Mouse (Mus musculus) retina, postnatal 1 day (tissue): ENCODE measurements around the gene Mllt10.

Experiments used
- DNase-seq: peaks from one replicate; pipeline ENCODE4 v3.0.0-alpha.2; 2012

Gene Mllt10

DNA sequence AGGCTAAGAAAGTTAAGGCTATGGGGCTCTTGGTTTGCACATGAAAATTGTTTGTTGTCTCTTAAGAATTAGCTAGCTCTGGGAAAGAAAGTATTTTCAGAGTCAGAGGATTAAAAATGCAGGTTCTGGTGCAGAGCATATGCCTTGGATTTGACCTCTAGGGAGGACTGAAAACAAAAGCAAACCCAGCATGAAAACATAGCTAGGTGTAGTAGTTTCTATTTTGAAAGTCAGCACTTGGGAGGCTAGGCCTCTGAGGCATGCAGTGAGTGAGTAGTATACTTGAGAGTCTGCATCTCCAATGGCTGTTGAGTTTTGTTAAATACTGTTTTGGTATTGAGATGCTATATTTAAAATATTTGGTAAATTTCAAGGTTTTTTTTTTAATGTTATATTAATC lies 39.3 kb downstream of the Mllt10 start:
- no peak for DNase-seq

GRCm38 (mm10) chr2:18095804-18096203 lies 40.8 kb downstream of the Mllt10 start:
- DNase-seq, result no peak

DNA sequence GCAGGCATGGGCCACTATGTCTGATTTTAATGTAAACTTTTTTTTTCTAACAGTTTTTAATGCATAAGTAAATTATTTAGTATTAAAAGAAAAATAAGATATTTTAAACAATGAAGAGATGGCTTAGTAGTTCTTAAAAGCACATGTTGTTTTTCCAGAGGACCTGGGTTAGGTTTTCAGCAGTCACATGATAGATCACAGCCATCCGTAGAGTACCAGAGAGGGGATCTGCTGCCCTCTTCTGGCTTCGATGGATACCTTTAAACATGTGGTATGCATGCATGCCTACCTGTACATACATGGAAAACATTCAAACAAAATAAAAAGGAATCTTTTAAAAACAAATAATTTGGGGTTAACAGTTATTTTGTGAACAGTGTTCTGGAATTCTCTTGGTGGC lies 45.9 kb downstream of the Mllt10 start:
- DNase-seq, result no peak

DNA sequence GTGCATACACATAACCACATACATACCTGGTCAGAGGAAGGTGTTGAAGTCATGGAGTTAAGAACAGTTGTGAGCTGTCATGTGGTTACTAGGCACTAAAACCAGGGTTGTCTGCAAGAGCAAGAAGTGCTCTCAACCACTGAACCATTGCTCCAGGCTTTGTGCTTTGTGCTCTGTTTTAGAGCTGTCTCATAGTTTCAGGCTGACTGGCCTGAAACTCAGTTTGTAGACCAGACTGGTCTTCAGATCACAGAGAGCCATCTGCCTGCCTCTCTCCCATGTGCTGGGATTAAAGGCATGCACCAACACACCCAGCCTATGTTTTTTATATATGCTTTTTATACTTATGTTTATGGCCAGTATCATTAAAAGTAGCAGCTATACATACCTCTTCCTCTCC lies 52.5 kb downstream of the Mllt10 start:
- DNase-seq, result peak; percentile 5

- no peak for DNase-seq
These were observed 53.2 kb downstream of the Mllt10 start for GRCm38 (mm10) chr2:18108214-18108613.

- DNase-seq, result no peak
These were observed 56.4 kb downstream of the Mllt10 start for GRCm38 (mm10) chr2:18111411-18111810.

GRCm38 (mm10) chr2:18116432-18116831 lies 61.4 kb downstream of the Mllt10 start:
- no peak for DNase-seq

- DNase-seq, result no peak
These were observed 83.1 kb downstream of the Mllt10 start for GRCm38 (mm10) chr2:18138131-18138530.

- DNase-seq, result no peak
These were observed 84.6 kb downstream of the Mllt10 start for GRCm38 (mm10) chr2:18139646-18140045.

GRCm38 (mm10) chr2:18156131-18156530 lies 101.1 kb downstream of the Mllt10 start:
- no peak for DNase-seq

DNA sequence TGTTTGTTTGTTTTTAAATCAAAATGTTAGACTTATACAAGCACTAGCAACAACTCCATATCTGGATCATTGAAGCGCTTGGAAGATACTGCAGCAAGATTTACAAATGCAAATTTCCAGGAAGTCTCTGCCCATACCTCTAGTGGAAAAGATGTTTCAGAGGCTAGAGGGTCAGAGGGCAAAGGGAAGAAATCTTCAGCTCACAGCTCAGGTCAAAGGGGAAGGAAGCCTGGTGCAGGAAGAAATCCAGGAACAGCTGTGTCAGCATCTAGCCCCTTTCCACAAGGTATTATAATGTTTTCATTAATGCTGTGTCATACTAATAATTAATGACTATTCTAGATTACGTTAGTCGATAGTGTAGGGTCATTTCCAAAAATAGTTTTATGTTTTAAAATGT lies 104.4 kb downstream of the Mllt10 start:
- no peak for DNase-seq

- DNase-seq, result no peak
These were observed 106.0 kb downstream of the Mllt10 start for GRCm38 (mm10) chr2:18160992-18161391.

DNA sequence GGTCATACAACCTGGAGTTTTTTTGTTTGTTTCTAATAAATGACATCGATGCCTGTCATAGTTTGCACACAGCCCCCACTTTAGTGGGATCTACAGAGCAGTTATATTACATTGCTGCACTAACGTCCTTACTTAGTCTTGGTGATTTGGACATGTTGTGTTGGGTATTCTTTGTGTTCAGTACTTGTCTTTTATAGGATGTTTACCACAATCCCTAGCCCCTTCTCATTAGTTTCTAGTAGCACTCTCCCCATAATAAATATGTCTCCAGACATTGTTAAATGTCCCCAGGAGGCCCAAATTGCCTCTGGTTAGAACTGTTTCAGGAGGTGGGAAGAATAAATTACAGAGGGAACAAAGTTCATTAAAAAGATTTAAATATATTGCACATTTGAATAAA lies 110.5 kb downstream of the Mllt10 start:
- DNase-seq, result no peak

DNA sequence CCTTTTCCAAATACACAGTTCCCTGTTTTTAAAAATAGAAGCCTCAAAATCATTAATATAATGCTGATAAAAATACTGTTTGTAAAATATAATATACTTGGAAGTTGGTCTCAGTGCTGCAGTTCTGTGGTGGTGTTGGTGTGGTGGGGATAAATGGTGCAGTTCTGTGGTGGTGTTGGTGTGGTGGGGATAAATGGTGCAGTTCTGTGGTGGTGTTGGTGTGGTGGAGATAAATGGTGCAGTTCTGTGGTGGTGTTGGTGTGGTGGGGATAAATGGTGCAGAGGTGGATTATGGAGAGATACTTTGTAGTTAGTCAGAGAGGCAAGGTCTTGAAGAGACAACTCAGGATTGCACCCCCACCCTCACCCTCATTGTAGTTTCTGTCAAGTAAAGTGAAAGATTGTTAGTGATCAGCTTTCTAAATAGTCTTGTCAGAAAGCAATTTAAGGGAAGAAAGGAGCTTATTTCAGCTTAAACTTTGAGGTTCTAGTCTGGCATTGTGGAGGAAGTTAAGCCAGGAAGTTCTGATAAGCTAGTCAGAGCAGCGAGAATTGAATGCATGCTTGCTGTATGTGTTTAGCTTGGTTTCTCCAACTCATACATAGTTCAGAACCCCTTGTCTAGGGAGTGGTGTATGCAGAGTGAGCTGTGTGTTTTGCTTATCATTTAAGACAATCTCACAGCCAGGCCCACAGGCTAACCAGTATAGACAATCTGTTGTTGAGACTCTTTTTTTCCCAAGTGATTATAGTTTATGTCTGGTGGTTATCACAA lies 114.3 kb downstream of the Mllt10 start:
- DNase-seq, result no peak

DNA sequence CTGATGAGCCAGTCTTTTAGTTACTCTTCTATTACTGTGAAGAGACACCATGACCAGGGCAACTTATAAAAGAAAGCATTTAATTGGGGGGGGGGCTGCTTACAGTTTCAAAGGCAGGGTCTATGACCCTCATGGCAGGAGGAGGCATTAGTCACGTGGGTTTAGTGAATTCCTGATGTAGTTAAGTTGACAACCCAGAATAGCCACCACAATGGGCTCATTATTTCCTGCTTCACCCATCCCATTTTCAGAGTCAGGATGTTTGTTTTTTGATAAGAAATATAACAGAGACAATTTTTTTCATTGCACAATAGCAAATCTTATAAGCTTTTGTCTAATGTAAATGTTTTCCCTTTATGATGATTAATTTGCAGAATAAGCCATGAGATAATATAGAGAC lies 120.2 kb downstream of the Mllt10 start:
- no peak for DNase-seq

DNA sequence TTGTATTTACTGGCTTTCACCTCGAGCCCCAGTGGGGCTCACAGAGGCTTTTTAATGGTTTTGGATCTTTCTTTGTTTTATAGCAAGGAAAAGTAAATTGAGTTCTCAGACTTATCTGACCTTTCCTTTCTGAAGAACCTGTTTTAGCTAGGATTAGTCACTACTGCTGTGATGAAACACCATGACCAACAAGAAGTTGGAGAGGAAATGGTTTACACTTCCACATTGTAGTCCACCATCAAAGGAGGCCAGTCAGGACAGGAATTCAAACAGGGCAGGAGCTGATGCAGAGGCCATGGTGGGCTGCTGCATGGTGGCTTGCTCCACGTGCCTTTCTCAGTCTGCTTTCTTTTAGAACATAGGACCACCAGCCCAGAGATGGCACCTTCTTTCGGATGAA lies 121.2 kb downstream of the Mllt10 start:
- DNase-seq, result no peak

DNA sequence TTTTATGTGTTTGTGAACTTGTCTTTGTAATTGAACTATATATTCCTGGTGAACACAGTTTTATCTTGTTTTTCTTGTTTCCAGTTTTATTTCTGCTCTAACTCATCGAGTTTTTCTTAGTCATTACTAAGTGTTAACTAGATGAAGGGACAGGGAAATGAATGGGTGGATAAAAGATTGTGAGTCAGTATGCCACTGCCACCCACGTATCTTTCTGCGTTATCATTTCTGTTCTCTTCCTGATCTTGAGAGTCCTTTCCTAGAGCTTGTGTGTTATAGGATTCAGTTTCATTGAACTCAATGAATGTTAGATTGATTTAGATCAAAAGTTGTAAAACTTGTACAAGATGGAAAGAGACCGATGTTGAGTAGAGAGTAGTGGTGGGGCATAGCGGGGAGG lies 125.3 kb downstream of the Mllt10 start:
- no peak for DNase-seq

GRCm38 (mm10) chr2:18181631-18182030 lies 126.6 kb downstream of the Mllt10 start:
- DNase-seq, result no peak

DNA sequence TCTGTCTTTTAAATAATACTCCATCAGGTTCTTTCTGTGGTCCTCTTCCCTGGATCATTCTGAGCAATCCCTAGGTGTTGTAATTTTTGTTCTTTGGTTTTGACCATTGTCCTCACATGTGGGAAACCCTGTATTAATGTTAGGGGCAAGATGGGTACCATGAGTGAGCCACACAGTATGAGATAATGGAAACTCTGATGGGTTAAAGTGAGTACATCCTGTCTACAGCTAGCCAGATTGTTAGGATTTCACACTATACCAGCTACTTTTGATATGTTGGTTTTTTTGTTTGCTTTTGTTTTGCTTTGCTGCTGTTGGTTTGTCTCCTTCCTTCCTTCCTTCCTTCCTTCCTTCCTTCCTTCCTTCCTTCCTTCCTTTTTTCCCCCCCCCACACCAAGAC lies 128.0 kb downstream of the Mllt10 start:
- no peak for DNase-seq

DNA sequence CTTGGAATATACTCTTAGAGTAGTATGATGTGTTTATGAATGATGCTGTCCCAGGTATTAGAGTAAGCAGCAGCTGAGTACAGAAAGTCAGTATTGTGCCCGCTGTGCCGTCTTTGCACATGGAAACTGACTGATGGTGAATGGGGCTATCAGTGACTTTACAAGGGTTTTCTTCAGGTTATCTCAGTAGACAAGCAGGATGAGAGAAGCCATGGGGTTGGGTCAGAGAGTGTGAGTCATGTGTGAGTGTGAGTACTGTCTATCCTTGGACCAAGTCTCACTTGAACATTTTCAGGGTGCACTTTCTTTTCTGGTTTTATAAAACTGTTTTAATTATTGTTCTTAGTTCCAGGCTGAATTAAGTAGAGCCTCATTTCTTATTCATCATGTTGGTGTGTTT lies 133.3 kb downstream of the Mllt10 start:
- no peak for DNase-seq

GRCm38 (mm10) chr2:18195285-18195684 lies 140.2 kb downstream of the Mllt10 start:
- no peak for DNase-seq

DNA sequence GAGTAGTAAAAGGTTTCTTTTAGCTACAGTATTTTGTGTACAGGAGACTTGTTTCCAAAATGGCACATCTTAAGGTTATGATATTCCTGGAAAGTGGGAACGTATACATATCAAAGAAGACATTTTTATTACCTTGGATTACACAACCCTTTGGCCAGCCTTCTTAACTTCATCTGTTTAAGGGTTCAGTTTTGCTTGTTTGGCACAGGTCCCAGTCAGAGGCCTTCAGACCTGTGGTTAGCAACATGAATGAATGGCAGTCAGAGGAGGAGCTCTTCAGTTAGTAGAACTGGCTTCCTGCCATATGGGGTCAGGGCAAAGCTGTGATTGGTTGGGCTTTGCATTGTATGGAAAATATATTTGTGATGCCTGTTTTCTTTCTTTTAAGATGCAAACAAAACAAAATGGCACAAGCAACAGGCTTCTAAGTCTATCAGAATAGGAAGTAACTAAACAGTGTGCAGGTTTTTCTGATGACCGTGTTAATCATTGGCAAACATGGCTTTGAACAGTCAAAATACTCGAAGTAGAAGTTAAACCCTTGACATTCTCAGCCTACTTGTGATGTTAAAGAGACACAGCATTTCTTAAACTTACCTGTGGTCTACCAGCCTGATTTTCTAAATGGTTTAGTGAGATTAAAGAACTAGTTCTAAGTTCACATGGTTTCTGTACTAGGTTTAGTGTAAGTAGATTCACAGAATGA lies 140.8 kb downstream of the Mllt10 start:
- peak; percentile 52 for DNase-seq

DNA sequence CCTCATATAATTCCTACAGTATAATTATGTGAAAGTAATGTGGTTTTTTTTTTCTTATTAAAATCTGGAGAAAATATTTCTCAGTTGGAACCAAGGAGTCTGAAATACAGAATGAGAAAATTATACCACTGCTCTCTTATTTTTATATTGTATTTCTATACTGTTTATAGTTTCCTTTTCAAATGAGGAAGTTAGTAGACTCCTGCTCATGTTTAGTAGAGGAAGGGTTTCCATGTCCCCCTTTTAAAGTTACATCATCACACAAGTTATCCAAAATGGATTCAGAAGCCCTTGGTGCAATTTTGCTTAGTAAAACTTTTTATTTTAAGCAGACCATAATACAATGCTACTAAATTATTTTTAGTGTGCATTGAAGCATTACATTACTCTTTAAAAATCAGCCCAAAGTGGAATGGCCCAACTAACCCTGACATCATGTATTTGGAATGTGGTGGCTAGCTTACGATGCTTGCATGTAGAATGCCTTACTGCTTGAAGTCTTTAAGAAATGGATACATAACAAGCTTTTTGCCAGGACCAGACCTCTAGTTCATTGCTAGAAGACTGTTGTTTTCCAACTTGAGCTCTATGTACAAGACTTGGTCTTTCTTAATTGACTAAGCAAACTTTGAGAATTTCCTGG lies 146.9 kb downstream of the Mllt10 start:
- DNase-seq, result no peak

GRCm38 (mm10) chr2:18202923-18203322 lies 147.9 kb downstream of the Mllt10 start:
- peak; percentile 33 for DNase-seq
